Mouse (Mus musculus) c-Kit-negative CD71-positive TER-119-positive erythroid progenitor cells, embryonic 14.5 days (primary cell): ENCODE data around the gene 4833439L19Rik.
"Not testable (repeated sequence)": the region's sequence is repeated elsewhere in the genome, so short reads cannot be mapped to it uniquely, and the experiment has no call there.

Experiments used
- DNase-seq: peaks from one replicate; pipeline ENCODE4 v3.0.0-alpha.2; 2013; ENCODE audit warnings: low read depth, low spot score

Gene 4833439L19Rik

DNA sequence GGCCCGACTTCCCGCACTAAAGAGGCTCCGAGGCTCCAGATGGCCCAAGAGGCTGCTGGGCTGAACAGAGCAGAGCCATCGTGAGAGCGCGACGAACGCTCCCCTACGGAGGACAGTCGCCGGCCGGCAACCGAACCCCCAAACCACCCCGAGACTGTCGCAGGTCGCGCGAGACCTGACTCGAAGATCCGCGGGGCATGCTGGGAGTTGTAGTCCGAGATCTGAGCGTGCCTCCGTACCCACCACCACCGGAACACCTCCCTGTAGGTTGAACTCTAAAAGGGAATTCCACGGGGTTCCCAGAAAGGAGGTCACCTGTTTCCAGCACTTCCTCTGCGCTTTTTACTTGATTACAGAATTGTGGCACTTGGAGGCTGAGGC, at the start of gene 4833439L19Rik:
Gene 4833439L19Rik (minus strand): TSS at position 235 of the 381 bp plus-strand sequence.
- peak; percentile 84 for DNase-seq

DNA sequence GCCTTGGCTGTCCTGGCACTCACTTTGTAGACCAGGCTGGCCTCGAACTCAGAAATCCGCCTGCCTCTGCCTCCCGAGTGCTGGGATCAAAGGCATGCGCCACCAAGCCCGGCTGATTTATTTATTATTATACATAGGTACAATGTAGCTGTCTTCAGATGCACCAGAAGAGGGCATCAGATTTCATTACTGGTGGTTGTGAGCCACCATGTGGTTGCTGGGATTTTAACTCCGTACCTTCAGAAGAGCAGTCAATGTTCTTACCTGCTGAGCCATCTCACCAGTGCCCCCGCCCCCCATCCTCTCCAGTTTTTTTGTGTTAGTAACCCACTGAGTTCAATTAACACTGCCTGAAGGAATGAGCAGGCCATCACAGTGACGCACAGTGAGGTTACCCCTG, 47.9 kb upstream of the 4833439L19Rik start:
- DNase-seq, result not testable (repeated sequence)

DNA sequence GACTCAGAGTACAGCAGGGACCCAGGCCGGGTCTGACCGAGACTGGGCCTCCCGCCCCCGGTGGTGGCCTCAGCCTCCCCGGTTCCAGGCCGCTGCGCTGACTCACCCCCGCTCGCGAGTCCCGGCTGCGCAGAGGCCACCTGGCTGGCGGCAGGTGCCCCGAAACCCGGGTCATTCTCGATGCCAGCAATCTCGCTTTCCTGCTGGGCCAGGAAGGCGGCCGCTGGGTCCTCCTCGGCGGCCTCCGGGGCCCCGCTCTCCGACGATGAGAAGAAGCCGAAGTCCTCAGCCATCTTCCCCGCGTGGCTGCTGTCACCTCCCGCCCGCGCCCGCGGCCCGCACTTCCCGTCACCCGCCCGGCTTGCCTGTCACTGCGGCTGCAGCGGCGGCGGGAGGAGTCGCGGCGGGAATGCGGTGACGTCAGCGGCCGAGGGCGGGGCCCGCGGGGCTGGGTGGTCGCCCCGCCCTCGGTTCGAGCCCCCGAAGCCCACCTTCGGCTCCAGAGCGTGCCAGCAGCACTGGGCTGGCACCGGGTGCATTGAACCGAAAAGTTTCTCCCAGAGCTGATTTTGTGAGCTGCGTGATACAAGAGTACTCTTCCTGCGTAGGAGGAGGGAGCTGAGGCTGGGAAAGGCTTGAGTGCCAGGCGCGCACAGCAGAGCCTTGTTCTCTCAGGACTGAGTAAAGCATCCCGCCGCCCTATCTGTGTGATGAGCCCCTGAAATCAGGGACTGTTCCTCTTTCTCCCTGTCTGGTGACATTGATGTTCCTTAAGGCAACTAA, 45.9 kb upstream of the 4833439L19Rik start, which contains the start of gene Cltb:
Gene Cltb (minus strand): TSS at position 373 of the 783 bp plus-strand sequence.
- DNase-seq, result peak; percentile 66

DNA sequence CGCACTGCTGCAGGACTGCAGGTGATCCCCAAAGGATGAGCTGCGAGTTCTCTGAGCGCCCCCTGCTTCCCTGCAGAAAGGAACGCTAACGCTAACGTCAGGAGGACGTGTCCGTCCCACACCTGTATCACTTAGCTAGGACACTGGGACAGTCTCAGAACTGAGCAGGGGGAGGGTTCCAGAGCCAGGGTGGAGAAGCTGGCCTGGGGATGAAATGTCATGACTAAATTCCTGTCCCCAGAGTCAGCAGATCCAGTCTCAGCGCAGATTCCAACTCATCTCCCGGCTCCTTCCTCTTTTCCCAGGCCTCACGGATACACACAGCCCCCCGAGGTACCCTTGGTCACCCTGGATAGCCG, 45.4 kb upstream of the 4833439L19Rik start:
- no peak for DNase-seq

DNA sequence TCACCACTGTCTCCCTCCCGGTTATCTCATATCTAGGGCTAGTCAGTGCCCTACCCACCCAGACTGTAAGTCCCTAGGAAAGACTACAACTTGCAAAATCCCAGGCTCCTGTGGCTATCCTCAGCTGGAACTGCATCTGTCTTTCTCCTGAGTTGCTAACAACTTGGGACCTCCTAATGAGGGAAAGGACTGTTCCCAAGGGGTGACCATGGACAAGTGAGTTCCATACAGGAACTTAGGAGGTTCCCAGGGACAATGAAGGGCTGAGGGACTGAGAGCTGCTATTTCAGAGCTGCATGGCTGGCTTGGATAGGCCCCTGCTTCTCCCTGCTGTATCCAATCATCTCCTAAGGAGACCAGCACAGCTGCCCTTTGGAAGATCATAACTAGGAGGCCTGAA, 44.1 kb upstream of the 4833439L19Rik start:
- DNase-seq, result no peak

DNA sequence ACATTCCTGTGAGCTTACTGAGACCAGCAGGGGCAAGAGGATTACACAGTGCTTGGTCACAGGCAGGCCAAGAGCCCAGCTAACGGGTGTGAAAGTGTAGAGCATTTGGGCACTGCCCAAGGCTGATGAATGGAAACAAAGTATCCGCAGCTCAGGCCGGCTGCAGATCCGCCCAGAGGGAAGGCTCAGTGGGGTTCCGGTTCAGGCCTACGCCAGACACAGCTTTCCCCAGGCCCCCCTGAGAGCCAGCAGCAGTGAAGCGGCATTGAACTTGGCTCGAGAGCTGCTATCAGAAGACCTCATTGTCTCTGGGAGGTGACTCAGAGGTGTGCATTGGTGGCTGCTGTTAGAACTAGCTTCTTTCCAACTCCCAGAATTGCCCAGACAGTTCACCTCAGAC, 43.4 kb upstream of the 4833439L19Rik start:
- no peak for DNase-seq

DNA sequence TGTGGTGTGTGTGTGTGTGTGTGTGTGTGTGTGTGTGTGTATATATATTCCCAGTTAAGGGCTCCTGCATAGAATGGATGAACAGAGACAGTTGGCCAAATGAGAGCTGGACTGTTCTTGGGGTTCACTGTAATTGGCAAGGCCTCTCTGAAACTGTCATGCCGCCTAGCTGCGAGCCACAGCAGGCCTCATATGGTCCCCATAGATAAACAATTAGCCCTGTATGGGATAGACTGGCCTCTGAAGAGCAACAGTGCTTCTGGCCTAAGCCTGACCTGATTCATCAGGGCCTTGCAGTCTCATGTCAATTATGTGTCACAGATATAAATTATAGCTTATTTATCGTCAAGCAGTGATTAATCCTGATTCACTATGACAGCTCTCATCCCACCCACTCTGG, 42.8 kb upstream of the 4833439L19Rik start:
- no peak for DNase-seq

DNA sequence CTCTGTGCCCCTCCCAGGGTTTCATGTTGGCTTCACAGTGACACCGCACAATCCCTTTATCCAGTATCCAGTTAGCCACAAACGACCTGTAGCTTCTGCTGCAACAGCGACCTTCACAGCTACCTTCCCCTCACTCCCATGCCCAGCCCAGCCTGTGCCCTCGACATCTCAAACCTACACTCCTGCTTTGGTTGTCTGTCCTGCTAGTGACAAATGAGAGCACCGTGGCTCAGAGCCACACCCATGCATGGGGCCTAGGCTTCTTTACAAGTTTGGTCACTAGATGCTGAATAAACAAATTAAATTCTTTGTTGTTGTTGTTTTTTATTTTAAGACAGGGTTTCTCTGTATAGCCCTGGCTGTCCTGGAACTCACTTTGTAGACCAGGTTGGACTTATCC, 42.0 kb upstream of the 4833439L19Rik start:
- DNase-seq, result no peak

DNA sequence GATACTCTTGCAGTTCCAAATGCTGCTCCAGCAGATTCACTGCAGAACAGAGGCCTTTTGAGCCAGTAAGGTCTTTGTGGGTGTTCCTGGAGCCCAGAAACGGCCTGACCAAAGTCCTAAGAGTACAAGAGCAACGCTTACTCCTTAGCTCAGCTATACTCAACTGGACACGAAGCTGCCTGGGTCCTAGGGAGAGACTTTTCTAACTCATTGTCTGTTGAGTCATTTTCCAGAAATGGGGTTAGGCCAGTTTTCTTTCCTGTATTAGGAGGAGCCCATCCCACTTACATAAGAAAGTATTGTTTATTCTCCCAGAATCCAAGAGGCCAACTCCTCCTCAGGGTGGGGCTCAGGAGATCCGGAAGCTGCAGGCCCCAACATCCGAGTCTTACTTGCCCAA, 40.2 kb upstream of the 4833439L19Rik start:
- DNase-seq, result no peak

DNA sequence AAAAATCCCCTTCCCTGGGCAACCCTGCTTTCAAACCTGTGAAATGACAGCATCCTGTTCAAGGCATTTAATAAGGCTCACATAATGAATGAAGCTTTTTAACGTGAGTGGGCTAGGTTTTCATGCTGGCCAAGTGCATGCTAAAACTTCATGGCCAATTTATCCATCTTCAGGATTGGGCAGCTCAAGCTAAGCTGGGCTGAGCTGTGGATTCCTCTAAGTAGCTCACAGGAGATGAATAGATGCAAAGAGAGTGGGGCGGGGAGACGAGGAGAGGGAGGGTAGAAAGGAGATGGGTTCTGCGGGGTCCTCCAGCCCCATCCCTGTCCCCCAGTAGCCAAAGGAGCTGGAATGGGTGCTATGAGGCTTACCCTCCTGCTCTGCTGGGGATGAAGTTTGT, 39.0 kb upstream of the 4833439L19Rik start:
- DNase-seq, result no peak

DNA sequence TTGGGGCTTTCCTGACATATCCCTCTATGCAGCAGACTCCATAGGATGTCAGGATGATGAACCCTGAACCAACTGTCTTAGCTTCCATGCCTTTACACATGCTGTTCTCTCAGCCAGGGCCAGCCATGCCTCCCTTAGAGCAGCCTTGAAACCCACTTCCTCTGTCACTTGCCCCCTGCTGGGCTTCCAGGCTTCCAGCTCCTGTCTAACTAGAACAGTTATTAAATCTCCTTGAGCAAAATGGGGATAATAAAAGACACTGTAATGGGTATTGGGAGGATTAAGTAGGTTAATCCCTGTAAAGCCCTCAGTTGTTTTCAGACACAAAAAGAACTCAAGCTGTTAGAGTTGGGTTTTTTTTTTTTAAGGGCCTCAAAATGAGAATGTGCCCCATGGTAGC, 38.3 kb upstream of the 4833439L19Rik start:
- no peak for DNase-seq

DNA sequence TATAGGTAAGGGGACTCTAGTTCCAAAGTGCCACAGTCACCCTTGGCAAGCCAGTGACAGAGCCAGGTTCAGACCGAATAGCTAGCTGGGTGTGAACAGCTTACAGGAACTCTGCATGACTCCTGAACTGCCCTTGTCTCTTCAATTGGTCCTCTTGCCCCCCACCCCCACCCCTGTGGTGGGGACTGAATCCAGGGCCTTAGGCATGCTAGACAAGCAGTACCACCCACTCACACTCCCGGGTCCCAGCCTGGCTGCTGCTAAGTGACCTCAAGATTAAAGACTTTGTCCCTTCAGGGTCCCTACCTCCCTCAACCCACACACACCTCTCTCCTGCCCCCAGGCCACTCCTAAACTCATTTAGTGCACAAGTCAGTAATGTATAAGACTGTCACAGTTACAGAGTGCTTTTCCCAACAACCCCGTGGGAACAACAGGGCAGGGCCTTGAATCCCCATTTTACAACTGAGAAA, 37.4 kb upstream of the 4833439L19Rik start:
- no peak for DNase-seq

DNA sequence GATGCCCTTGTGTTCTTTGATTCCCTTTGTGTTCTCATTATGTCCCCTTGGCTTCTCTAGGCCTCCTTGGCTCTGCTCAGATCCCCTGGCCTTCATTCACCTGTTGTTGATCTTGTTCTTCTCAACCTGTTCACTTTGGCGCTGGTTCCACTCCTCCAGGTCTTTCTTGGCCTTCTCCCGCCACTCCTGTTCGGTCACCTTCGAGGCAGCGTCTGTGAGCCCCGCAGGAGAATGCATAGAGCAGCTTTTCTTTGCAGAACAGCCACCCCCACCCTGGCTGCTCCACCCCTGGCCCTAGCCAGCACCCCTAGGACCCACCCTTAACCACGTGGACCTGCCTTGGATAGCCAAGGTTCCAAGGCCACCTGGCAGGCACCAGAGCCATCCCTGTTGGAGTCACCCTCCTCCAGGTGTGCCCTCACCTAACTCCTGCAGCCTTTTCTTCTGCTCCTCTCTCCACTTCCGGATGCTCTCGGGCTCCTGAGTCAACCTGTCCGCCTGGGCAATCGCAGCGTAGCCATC, 33.4 kb upstream of the 4833439L19Rik start:
- DNase-seq, result no peak

DNA sequence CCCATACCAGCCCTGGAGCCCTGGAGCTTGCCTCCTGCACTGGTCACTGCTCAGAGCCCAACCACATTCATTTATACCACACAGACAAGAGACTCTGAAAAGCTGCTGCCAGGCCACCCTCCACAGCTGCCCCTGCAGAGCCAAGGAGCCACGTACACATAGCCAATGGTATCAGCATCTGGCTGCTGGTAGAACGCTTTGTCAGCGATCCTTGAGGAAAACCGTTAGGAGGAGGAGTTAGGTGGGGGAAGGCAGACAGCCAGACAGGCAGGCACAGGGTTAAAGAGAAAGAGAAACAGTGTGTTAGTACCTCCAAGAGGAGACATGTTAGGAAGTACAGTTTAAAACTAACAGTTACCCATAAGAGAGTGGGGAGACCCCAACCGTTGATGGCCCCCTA, 31.6 kb upstream of the 4833439L19Rik start:
- DNase-seq, result no peak

DNA sequence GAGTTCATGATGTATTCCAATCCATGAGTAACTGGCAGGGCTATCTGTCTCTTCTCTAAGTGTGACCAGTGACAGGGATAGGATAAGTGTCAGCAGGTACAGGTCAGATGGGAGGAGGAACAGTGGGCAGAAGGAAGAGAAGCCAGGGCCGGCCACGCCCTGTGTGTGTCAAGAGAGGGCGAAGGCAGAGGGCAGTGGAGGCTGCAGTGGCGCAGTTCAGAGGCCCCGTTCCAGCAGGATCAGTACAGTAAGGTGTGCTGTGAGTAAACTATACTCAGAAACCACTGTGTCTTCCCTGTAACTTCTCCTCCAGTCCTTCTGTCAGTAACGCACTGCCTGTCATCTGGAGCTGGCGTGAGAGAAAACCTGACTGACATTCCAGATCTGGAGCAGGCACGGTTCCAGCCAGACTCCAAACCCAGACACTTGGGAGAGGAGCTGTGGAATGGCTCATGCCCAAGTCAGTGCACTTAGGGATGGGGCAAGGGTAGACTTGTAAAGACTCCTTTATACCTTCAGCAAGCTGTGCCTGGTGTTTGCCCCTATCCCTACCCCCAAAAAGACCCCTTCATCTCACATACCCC, 31.0 kb upstream of the 4833439L19Rik start:
- DNase-seq, result no peak

DNA sequence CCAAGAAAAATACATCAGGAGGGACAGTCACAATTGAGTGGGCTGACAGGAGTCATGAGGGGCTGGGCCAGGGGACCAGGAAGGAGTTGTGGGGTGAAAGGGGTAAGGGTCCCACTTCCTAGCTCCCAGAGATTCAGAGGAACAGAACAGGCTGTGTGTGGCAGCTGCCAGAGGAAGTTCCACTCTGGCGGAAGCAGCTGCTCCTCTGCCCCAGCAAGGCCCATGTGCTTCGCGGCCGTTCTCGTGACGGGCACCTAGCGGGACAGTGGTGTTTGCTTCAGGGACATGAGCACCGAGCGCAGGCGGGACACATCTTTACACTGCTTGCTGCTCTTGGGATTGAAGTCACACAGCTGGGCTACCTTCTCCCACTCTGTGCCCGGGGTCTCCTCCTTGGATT, 28.4 kb upstream of the 4833439L19Rik start:
- DNase-seq, result no peak

DNA sequence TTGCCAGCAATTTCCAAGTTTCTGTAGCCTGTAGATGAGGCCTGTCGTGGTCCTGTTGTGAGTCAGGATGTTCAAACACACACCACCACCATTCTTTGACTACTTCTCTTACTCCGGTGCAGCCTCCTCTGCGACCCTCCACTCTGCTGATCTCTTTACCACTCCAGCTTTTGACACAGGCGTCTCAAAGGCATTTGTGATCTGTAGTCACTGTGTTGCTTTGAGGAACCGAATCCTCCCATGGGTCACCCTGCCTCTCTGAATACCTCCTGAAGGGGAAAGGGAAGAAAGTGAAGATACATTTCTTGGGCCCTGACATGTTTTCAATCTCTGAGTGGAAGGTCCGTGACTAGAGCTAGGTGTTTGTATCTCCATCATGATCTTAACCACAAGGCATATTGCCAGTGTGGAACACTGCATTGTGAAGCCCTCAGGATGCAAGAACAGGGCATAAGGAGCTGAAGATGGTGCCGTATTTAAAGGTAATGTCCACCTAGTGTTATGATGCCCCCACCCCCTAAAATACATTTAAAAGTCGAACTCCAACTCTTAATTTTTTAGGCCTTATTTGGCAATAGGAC, 26.6 kb upstream of the 4833439L19Rik start:
- DNase-seq, result no peak

DNA sequence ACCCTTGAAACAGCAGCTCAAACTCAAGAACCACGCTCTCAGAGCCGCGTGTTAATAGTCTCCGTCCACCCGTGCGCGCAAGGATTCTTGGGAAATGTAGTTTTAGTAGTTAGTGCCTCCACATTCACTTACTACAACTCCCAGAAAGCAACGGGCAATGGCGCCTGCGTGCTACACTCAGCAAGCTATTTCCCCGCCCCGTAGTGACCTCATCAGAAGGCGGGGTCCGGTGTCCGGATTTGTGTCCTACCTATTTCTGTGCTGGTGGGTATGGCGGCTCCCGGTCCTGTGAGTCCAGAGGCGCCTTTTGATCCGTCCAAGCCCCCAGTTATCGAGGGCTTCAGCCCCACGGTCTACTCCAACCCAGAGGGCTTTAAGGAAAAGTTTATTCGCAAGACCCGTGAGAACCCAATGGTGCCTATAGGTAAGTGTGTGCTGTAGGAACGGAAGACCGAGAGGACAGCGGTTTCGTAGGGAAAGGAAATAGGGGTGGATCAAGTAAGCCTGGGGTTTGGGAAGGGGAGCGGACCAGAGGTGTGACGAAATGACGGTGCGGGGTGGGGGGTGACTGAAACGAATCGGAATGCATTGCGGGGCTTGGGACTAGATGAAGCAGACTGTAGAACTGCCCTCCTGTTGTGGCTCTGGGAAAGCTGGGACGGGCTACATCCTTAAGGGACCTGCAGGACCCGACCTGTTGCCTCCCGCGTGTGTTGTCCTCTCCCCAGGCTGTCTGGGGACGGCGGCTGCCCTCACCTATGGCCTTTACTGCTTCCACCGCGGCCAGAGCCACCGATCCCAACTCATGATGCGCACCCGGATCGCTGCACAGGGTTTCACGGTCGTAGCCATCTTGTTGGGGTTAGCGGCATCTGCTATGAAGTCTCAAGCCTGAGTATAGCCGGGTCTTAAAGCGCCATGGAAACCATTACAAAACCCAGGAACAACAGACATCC, 25.0 kb upstream of the 4833439L19Rik start, which contains the start of the genes Nop16 and Higd2a:
Gene Nop16 (minus strand): TSS at position 95 of the 956 bp plus-strand sequence.
Gene Higd2a (plus strand): TSS at position 212 of the 956 bp plus-strand sequence.
- peak; percentile 99 for DNase-seq

DNA sequence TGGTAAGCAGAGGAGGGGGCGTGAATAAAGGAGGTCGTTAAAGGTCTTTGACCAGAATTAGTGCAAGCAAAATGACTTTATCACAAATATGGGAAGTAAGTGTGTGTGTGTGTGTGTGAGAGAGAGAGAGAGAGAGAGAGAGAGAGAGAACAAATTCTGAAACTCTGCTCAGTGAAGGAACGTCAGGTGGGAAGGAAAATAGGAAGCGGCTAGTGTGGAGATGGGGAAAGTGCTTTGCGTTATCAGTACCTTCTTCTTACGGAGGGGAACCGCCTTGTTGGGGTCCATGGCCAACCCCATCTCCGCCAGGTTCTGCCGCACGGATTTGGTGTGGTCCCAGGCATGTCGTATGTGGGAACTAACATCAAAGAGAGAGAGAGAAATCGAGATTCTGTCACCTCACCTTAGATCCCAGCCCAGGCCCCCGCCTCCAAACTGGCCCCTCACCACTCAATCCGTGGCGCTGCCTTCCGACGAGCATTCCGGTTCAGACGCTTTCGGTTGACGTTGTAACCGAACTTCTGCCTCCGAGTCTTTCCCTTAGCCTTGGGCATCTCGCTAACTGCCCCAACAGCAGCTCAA, 24.3 kb upstream of the 4833439L19Rik start:
- DNase-seq, result no peak

DNA sequence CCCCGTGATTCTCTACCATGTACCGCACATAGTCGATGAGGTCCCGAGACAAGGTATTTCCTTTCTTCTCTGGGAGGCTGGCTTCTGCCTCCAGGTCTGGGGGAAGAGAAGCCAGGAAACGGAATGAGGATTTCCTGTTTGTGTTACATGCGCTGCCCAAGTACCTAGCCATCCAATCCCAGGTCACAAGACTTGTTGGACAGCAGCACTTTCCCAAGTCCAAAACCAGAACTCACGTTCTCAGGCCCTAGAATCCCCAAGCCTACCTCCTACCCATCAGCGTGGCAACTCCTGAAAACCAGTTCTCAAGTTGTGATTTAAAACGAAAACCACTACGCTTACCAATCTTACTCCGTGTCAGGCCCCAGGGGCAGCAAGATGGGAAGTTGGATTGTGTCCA, 20.6 kb upstream of the 4833439L19Rik start:
- DNase-seq, result no peak

DNA sequence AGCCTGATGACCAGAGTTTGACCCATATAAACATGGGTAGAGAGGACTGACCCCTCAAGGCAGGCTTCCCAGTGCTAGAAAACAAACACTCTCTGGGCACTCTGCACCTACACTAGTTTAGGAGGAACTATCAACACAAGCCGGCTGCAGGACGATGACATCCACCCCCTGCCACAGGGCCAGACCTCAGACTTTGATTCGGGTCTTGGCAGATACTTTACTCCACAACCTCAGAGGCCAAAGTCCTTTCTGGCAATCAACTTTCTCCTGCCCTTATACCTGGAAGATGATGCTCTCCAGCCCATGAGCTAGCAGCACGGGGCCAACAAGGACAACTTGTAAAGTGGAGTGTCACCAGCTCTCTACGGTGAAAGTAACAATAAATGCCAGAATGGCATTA, 17.6 kb upstream of the 4833439L19Rik start:
- DNase-seq, result no peak
